Mouse (Mus musculus) right cerebral cortex, adult 18-20 months (tissue): ENCODE measurements at regions not wholly inside any gene's neighbourhood (a gene's known extent, or its start where the extent isn't known, plus 50 kb on each side); places are given as distances from the start of the nearest gene placed in this dataset.
"Not testable (repeated sequence)": the region's sequence is repeated elsewhere in the genome, so short reads cannot be mapped to it uniquely, and the experiment has no call there.

ENCODE experiments used
- DNase-seq: peaks from one replicate; pipeline ENCODE4 v3.0.0; 2022; ENCODE audit warnings: mixed read lengths

DNA sequence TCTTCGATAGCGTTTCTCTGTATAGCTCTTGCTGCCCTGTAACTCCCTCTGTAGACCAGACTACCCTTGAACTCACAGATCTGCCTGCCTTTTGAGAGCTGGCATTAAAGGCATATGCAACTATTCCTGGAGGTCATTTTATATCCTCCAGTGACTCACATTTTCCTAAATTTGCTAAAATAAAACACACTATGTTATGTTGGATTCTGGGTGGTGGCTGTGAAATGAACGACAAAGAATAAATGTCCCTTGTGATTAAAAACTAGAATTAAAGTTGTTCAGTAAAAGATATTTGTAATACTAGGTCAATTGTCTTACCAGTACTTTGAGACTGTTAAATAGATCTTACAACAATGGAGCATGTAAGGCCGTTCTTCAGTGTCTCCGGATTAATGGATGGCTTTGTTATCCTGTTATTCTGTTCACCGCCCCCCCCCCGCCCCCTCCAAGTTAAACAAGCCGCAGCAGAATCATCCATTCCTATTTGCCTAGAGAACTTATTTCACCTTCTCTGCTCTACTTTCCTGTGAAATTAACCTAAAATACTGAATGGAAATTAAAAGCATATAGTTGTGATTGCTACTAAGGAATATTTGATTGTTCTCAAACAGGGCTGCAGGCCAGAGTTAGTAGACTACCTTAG is 240.4 kb downstream of the Mef2c start:
- DNase-seq = no peak

DNA sequence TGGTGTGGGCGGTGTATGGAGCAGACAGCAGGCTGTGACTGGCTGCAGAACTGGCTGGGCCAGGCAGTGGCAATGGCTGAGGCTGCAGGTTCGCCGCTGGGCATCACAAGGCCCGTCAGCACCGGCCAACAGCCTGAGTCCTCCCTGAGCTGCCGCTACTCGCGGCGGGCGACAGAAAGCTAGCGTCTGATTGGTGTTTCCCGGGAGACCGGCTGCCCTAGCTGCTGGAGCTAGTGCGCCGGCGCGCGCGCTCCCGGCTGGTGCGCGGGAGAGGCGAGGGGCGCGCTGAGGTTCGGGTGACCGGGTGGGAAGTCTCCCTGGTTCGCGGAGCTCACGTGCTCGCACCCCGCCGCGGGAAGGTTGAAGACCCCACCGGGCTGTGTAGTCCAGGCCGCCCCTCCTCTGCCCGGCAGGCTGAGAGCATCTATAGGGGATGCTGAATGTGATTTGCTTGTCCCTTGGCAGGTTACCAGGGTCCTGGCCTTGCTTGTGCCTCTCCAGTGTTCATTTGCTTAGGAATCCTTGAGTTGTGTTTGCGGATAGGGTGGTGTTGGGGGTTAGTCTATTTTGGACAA is 241.2 kb downstream of the Mef2c start:
- peak; percentile 96 for DNase-seq

DNA sequence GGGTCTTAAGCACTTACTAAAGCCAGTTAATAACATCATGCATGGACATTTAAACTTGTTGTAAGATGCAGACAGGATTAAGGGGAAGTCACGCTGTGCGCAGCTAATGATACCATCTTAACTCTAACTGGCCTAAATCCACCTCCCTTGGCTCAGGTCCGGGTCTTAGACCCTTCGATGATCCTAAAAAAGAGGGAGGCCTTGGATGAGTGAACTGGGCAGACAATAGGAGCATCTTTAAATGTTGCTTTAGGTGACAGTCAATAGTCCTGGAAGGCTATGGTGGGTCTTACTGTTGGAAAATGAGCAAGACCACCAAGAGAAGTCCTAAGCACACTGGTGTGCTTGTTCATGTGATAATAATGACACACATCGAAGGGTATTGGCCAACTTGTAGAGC is 242.1 kb downstream of the Mef2c start:
- DNase-seq = no peak

DNA sequence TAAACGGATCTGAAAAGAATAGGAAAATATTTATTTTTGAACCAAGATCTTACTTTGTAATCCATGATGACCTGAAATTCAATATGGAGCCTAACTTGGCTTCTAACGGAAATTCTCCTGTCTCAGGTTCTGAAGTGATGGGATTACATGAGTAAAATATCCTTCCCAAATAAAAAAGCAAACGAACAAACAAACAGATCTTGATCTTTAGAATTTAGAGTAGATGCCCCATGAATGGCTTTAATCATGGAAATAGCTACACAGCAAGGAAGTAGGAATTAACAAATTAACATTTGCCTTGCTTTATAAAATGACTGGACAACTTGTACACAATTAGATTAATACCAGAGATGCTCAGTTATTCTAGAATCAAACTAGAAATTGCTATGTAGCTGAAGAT is 243.8 kb downstream of the Mef2c start:
- no peak for DNase-seq

DNA sequence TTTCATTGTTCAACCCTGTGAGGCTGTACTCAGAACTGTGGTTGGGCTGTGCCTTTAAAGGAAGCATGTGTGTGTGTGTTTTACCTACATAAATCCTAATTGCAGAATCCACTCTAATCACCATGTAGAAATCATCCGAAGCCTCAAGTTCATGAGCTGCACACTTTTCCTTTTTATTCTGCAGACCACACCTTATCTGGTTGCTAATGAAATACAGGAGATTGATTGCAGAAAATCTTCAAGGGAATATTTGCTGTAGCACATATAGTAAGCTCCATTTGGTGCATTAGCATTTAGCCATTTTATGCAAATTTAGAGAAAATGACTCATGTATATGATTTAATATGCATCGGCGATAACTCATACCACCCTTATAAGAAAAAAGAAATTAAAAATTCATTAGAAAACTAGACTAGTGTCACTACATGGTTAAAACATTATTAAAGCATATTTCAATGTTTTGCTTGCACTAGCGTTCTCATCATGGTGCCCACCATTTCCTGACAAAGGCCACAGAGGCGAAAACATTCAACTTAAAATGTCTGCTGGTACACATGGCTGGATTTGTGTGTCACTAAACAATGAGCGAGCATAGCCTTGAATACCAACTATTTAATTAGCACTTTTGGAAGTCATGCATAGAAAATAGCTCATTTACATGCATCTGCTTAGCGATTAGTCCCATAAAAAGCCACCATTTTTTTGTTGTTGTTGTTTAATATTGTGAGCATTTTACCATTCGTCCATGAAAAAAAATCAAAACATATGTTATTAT is 245.7 kb downstream of the Mef2c start:
- no peak for DNase-seq

DNA sequence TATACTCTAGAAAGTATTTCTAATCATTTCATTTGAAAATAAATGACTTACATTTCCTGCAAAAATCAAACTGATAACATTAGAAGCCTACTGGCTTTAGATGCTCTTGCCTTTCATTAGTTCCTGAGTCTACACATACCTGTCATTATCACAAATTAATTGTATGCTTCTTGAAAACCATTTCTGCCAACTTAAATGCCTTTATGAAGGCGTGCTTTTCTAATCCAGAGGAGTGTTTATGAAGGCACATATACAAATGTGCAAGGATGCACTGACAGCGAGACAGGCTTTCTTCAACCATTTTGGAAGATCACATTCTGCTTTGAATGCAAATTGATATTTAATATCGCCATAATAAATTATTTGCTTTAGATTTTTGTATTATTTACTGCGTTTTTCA is 246.6 kb downstream of the Mef2c start:
- no peak for DNase-seq

DNA sequence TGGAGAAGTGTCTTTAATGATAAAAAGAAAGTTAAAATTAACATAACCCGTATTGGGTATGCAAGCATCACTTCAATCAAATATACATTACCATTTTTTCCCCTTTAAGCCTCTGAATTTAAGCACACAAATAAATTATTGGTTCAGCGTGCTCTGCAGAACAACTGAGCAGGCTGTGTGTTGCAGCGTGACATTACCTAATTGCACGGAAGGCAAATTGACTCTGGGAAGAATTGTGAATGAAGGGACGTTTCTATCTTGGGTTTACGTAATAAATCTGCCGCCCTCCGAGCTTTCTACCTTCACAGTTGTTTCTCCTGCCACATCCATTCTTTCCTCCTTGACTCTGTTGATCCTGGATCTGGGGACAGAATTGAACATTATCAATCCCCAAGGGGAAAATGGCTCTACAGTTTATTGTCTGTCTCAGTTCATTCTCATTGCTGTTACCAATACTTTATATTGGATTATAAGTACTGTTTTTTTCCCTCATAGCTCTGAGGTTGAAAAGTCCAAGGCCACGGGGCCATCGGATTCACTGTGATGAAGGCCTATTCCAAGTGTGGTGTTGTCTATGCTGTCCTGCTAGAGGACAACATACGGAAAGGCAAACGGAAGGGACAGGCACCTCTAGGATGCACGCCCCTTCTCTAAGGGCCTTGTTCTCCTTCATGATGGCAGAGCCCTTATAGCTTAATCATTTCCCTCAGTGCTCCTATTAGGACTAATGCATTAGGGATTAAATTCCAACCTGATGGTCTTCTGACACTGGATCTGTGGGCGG is 256.7 kb downstream of the Mef2c start:
- no peak for DNase-seq

DNA sequence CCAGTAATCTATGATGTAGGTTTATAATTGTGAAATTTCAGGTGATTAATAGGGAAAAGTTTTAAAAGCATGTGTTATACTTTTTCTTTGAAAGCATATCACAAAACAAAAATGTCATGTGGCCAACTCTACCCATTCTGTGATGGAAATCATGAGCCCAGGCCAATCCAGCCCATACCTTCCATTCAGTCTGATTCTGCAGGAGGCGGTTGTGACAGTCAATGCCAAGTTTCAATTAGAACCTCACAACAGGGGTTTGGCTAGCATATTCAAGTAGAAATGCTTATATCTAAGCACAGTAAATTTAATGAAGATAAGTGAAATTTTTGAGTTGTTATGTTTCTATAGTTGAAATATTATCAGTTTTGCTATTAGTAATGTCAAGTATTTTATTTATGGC is 258.6 kb downstream of the Mef2c start:
- DNase-seq = no peak

DNA sequence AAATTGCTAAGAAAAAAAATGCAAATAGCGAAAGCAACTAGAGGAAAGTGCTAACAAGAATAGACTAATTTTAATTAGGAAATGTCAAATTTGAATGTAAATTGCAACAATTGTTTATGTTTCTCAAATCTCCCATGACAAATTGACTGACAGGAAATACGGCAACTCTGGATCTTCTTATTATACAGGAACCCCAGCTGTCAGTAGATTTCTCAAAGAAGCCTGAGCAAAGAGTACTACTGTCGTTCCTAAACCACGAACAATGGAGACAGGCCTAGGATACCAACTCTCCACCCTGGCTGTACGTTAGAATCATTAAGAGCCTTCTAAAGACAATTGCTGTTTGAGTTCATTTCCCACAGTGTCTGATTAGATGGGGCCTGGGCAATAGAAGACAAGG is 259.5 kb downstream of the Mef2c start:
- not testable (repeated sequence) for DNase-seq

DNA sequence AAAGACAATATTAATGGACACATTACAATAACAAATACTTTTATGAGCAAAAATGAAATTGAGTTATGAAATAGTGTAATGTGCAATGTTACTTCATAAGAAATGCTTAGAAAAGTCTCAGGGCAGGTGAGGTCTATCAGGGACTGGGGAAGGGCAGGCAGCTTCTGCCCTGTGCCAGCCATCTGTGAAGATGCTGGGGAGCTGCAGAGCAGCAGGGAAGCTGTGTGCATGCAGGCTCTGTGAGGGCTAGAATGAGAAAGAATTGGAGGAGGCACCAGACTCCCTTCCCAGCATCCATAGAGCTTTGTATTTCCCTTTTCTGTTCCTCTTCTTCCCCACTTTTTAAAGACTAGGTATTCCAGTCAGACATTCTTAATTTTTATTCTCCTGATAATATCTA is 281.8 kb downstream of the Mef2c start:
- DNase-seq = no peak

DNA sequence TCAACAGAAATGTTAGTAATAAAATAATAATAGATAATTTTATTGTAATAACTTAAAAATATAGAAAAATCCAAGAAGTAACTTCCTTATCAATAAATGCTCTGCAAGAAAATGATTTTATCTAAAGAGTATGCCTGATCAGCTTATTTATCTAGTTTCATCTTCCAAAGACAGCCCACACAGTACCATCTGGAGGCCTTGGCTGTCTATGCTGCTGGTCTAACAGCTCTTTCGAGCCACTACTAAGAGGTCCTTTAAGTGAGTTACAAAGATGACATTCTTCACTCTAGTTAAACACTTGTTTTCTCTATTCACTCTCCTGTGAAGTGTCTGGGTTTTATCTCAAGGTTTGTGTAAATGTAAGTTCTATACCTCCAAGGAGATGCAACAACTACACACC is 305.7 kb downstream of the Mef2c start:
- peak; percentile 7 for DNase-seq

DNA sequence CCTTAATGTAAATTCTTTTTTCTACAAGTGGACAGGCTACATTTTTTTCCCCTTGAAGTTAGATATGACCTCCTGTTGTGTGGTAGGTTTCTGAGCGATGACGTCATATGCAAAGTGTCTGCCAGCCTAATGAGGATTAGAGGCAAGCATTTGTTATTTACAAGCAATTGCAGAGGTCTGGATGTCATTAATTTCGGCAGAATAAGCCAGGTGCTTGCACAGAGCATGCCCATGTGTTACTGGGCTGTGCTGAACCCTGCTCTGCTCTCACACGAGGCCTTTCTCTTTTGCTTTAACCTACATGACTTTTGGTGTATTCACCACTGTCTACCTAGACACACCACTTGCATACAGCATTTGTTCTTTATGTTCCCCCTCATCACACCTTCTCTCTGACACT is 316.5 kb downstream of the Mef2c start:
- no peak for DNase-seq

DNA sequence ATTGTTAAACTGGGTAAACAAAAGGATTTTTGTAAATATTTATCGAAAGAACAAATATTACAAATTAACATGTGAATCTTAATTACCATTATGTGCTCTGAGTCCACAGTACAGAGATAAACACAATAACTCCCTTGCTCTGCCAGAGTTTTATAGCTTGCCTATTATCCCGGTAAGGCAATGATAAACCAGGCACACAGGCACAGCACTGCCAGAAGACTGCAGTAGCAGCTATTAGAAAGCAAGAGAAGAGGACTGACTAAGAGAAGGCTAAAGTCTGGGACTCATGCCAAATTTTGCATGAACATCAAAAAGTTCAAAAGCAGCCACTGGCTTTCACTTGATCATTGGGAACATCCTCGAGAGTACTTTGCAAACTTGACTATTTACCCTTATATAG is 316.9 kb downstream of the Mef2c start:
- no peak for DNase-seq

DNA sequence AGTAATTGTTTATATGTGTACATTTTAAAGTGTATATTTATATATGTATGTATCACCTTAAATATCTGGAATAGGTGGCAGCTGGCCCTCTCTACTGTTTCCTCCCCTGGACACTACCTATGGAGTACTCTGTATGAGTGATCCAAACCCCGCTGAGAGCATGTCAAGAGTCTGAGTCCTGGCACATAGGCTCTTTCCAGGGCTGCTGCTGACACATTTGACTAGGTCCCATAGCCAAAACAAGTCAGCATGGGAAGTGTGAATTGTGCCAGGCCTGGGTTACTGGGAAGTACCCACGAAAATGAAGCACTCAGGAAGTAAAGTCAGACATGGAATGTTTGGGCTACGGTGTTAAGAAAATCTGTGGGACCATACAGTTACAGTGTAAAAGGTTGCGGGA is 321.1 kb downstream of the Mef2c start:
- no peak for DNase-seq

DNA sequence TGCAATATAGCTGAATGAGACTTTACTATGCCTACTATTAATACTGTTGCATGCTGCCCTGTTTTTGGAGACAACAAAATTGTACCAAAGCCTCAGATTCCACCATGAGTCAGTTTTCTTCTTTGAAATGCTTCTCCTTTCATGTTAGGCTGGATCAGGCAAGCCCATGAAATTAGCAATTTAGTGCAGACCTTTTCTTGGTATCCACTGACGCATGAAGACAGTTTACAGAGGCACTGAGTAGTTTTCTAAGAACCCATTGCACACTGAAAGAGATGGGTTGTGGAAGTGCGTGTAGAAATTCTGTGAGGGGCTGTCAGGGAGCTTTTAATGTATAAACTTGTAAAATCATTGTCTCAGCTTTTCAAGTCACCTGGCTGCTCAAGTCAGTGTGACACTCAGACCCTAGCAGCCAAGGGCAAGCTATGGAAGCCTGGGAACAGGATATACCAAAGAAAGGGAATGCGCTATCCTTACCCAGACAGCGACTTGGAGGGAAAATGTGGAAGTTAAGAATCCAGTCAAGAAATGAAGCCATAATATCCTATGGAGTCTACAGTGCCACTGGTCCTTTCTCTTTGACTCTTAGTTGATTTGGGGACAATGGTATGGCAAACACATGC is 323.1 kb downstream of the Mef2c start:
- no peak for DNase-seq

DNA sequence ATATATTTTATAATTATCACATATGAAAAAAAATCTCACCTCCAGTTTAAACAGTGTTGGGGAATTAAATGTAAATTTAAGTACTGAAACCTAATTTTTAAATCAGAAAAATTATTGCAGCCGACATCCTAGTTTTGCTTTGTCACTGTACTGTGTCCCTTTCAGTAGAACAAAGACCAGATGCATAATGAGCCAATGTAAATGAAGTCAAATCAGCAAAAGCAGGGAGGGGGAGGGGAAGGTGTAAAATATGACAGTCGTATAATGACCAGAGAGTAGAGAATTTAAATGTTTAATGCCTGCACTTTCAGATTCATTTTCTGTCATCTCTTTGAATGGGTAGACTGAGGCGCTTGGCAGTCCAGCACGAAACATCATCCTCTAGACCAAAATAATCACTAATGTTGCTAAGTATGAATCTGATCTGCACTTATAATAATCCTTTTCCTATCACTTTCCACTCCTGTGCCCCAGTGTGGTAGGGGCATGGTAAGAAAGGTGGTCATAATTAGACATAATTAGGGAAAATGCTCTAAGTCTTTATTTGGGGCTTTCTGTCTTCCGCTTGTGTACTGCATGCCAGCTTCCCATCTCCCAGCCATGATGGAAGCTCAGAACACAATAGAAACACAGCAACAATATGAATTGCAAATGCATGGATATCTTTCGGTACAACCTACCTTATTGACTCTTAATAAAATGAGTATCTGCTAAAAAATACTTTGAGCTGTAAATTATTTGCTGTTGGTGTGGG is 356.0 kb upstream of the Tmem161b start:
- no peak for DNase-seq

DNA sequence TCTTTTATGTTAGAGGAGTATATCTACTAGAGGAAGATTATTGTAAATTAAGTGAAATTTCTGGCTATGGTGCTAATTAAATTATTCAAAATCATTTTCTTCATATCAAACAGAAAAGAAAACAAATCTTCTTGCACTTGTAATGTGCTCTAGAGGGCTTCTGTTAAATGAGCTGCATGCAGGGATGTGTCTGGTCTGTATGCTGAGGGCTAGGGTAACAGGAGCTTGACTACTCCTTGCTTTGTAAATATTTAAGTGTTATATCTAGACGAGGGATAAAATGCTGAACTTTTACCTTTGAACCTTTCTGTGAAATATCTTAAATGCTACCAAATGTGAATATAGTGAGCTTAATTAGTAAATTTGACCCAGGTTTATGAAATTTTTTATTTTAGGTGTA is 354.9 kb upstream of the Tmem161b start:
- no peak for DNase-seq

DNA sequence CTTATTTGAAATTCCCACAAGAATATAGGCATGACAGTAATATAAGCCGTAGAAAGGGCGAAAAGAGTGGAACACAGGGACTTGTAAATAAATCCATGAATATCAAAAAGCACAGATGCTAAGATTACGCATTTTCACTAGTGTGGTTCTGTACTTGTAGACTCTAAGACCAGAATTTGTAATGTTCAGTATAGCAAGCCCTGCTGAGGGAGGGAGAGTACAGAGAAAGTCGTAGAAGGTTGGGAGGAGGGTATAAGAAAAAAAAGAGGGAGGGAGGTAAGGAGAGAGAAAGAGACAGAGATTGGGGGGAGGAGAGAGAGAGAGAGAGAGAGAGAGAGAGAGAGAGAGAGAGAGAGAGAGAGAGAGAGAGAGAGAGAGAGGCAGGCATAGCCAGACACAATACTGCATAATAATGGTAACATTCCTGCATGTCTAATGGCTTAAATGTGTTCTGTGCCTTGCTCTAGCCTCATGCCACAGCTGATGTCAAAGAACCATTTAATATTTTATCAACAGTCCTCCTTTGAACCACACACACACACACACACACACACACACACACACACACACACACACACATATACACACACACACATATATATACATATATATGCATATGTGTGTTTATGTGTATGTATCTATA is 354.1 kb upstream of the Tmem161b start:
- no peak for DNase-seq

DNA sequence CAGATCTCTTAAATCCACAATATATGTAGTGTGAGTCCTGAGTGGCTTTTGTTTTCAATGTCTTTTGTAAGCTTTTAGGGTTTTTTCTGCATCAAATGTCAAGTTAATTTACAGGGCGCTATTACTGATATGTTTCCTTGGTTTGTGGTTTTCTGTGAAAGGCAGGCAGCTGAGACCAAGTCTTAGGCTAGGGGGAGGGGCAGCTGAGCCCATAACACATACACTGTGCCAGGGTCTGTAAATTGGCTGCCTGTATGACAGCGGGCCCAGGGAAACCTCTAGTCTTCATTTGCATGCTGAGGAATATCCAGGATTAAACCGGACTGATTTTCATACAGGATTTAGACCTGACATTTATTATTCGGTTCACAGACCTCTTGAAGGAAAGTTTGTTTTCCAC is 353.2 kb upstream of the Tmem161b start:
- DNase-seq = no peak

DNA sequence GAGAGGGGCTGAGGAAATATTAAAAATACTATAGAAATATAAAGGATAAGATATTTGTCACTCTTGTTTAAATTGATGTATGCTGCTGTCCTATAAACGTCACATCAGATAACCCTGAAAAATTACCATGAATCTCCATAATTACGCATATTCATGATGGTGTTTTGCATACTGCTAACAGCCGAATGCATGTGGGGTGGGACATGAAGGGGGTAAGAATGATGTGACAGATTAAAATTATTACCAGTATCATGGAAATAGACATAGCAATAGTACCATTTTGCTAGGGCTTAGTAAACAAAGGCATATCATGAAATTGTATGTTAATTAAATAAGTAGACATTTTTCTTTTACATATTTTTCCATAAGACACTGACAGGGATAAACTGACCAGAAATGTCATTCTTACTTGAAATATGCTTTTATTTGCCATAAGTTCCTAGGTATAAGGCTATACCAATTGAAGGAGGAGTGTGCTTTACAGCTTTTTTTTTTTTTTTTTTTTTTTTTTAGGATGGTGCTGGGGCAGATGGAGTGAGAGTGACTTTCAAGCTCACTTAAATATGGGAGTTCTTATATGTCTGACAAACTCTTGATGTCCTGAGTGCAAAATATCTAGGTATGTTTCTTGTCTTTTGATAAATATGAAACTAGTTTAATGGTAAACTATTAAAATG is 349.8 kb upstream of the Tmem161b start:
- no peak for DNase-seq

DNA sequence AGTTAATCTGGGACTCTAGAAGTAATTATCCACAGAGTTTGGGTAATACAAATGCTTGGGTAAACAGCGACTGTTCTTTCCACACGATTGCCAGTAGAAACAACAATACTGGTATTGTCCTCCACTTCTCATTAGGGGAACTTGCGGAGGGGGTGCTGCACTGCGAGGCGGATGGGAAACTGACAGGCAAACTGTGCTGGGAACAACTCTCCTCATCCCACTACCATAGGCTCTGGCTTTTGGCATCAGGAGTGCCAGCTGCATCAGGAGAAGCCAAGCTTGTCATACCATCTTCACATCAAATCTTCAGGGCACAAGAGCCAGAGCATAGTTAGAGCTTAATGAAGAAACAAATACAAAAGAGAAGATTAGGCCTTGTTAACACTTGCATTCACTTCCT is 349.2 kb upstream of the Tmem161b start:
- peak; percentile 21 for DNase-seq
